Mouse (Mus musculus) forebrain, embryonic 16.5 days (tissue): ENCODE data around the gene Fam120c. TPM values are rescaled to one million over a fixed set of nuclear protein-coding genes. Genes with fewer than 3 reads are reported as not detected.
A peak's percentile ranks its signal among the peaks of the same experiment; 100 is the strongest.

Source experiments
- ATAC-seq: fragments of 200-750 bp; cut with Nextera tagmentation; 2 replicates; pipeline ENCODE4 v1.8.0; 2017; ENCODE audit warnings: mild to moderate bottlenecking, moderate library complexity
- H3K27ac ChIP-seq: fragments of 300-500 bp; sonication (generic); 2 replicates; pipeline ENCODE4 v1.5.1; 2014; ENCODE audit warnings: low read length, control low read depth
- H3K27me3 ChIP-seq: fragments of 300-500 bp; sonication (generic); replicated peaks from 2 replicates; pipeline ENCODE4 v1.6.1; 2014; ENCODE audit warnings: low read length; ENCODE audit not compliant: control insufficient read depth, insufficient read depth
- H3K36me3 ChIP-seq: fragments of 300-500 bp; sonication (generic); 2 replicates; pipeline ENCODE4 v1.6.1; 2014; ENCODE audit not compliant: control insufficient read depth, insufficient read depth
- H3K4me1 ChIP-seq: fragments of 300-500 bp; sonication (generic); replicated peaks from 2 replicates; pipeline ENCODE4 v1.6.1; 2014; ENCODE audit warnings: low read length; ENCODE audit not compliant: control insufficient read depth, insufficient read depth
- H3K4me2 ChIP-seq: fragments of 300-500 bp; sonication (generic); 2 replicates; pipeline ENCODE4 v1.6.1; 2014; ENCODE audit warnings: mild to moderate bottlenecking, low read length, control low read depth
- H3K4me3 ChIP-seq: fragments of 300-500 bp; sonication (generic); replicated peaks from 2 replicates; pipeline ENCODE4 v1.5.1; 2014; ENCODE audit warnings: mild to moderate bottlenecking, low read length, control low read depth
- H3K9ac ChIP-seq: fragments of 300-500 bp; sonication (generic); replicated peaks from 2 replicates; pipeline ENCODE4 v1.6.1; 2014; ENCODE audit warnings: low read depth, low read length, control low read depth
- H3K9me3 ChIP-seq: fragments of 300-500 bp; sonication (generic); 2 replicates; pipeline ENCODE4 v1.6.1; 2016; ENCODE audit warnings: low read length; ENCODE audit not compliant: control insufficient read depth
- WGBS: fragments of 180-500 bp; shearing (Covaris S2); extraction: QIAGEN DNeasy Blood & Tissue Kit; methylation state at CpG from one replicate; pipeline ENCODE4 v1.1.7; 2014; 5-methylcytosine and 5-hydroxymethylcytosine counted together
- polyA plus RNA-seq: library from polyadenylated mRNA; unstranded; fragments of >200 nt; fragmentation: Nextera tagmentation; extraction: Ambion mirVana; gene quantifications from 2 replicates; pipeline ENCODE4 v1.2.1, GENCODE M21; 2015

The Fam120c gene
- polyA plus RNA-seq, 1 experiment from 2014 or later, result 9.0 TPM

DNA sequence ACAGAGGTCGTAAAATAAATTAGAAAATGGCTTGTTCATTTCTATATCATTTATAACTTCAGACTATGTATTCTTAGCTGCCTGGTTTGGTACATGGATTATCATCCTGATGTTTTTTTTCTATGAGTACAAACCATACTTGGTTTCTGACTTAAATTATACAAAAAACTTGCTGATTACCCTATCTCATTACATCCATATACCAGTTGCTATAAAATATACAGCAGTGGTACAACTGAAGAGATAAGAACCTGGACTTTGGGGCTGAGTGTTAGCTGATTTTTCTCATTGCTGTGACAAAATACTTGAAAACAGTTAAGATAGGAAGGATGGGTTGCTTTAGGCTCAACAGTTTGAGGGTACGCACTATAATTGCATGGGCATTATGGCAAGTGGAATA lies 169.7 kb downstream of the Fam120c start:
- no peaks in the 10 kb centered on the region for H3K36me3 ChIP-seq
- H3K4me3 ChIP-seq, result no peak overlapping the region
- no peak overlapping the region for H3K4me2 ChIP-seq
- no peaks in the 10 kb centered on the region for H3K9me3 ChIP-seq
- H3K9ac ChIP-seq, result no peak overlapping the region
- 95% methylated on average over 2 of the region's 2 CpGs for WGBS
- no peak overlapping the region for H3K27ac ChIP-seq
- no peaks in the 10 kb centered on the region; the same call in 1 of the 2 replicates for H3K27me3 ChIP-seq
- H3K4me1 ChIP-seq, result no peaks in the 10 kb centered on the region
- ATAC-seq, result no peak

DNA sequence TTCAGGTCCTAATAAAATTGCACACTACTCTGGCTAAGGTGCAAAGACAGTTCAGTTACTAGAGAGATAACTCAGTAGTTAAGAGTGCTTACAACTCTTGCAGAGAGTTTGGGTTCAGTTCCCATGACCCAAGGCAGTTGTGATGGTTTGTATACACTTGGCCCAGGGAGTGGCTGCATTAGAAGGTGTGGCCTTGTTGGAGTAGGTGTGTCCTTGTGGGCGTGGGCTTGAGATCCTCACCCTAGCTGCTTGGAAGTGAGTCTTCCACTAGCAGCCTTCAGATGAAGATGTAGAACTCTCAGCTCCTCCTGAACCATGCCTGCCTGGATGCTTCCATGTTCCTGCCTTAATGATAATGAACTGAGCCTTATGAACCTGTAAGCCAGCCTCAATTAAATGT lies 174.2 kb downstream of the Fam120c start:
- Histone ChIP-seq H3K4me1 (no peaks in the 10 kb centered on the region; the same call in 1 of the 2 replicates), H3K9ac (no peak overlapping the region), H3K4me2 (no peak overlapping the region), H3K27me3 (no peaks in the 10 kb centered on the region), H3K27ac (no peak overlapping the region), H3K4me3 (no peak overlapping the region), H3K9me3 (no peaks in the 10 kb centered on the region), H3K36me3 (no peaks in the 10 kb centered on the region)
- WGBS, result 67% methylated on average over 1 of the region's 1 CpGs
- no peak for ATAC-seq

DNA sequence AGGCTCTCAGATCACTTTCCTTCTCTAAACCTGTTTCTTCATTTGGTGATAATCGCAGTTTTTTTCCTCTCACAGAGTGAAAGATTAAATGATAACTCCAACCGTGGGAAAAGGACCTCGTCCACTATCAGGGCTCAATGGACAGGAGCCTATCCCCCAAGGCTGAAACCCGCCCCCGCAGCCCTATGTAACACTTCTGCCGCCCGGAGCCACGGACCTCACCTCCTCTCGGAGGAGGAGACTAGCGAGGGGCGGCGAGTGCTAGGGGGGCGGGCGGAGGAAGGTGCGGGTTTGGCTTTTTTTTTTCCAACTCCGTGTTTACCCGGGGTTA lies 176.1 kb downstream of the Fam120c start:
- Histone ChIP-seq H3K9ac (peak overlapping the region; percentile 72), H3K4me2 (peak overlapping the region; percentile 46), H3K36me3 (no peaks in the 10 kb centered on the region), H3K4me1 (no peaks in the 10 kb centered on the region; the same call in 1 of the 2 replicates), H3K4me3 (peak overlapping the region; percentile 69), H3K27me3 (no peaks in the 10 kb centered on the region), H3K27ac (peak overlapping the region; percentile 95), H3K9me3 (no peaks in the 10 kb centered on the region)
- no peak for ATAC-seq
- WGBS, result 18% methylated on average over 17 of the region's 17 CpGs

DNA sequence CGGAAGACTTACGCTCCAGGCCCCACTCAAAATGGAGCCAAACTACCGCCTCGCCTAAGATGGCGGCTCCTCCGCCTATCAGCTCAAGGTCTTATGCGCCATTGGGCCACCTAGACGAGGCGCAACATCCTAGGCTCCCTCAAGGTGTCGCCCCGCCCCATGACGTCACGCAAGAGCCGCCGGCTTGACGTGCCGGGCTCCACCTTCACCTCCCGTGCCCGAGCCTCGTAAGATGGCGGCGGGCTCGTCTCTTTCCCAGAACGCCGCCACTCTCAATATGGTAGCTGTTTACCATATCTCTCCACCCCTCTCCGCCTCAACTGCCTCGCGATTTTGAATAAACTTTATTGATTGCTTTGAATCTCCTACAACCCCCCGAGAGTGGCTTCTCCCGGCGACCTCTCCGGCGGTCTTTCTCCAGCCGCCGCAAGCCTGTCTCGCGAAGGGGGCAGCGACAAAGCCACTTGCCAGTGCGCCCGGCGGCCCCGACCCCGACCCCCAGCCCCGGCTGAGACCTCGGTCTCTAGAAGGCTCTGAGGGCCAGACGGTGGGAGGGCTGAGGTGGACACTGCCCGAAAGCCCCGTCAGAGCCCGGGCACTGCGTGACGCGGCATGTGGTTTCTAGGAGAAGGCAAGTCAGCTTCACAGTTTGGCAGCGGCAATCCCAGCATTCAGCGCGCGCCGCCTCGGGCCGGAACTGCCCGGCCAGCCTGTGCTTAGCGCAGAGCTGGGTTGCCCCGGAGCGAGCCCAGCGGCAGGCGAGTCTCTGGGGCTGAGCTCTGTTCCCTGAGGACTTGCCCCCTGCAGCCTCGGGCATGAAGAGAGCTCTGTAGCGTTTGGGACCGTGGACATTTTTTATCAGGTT lies 176.7 kb downstream of the Fam120c start, which contains the start of gene Phf8:
Gene Phf8 (plus strand): TSS at position 215 of the 865 bp plus-strand sequence.
- H3K4me3 ChIP-seq, result peak within 1 kb of the TSS; percentile 69
- H3K9ac ChIP-seq, result peak within 1 kb of the TSS; percentile 72
- H3K27ac ChIP-seq, result peak within 1 kb of the TSS; percentile 95
- peak; percentile 97 for ATAC-seq
- H3K4me1 ChIP-seq, result no peaks in the 10 kb centered on the region; the same call in 1 of the 2 replicates
- WGBS, result 16% methylated on average over 67 of the region's 68 CpGs
- no peaks in the 10 kb centered on the region for H3K9me3 ChIP-seq
- H3K27me3 ChIP-seq, result no peaks in the 10 kb centered on the region
- H3K36me3 ChIP-seq, result no peaks in the 10 kb centered on the region
- H3K4me2 ChIP-seq, result peak within 1 kb of the TSS; percentile 64

Other genes starting within 250 kb of the Fam120c start
- 36.0 and 38.3 TPM in 2 replicates for gene Tsr2, start 247.6 kb upstream of the Fam120c start, polyA plus RNA-seq
- 13.8 and 17.0 TPM in 2 replicates for gene Wnk3, start 146.1 kb upstream of the Fam120c start, polyA plus RNA-seq
- gene Phf8, start 176.5 kb downstream of the Fam120c start, polyA plus RNA-seq, result 24.5 and 28.0 TPM in 2 replicates